Mouse (Mus musculus): ENCODE results near the gene Endod1.

GRCm38 (mm10) chr9:14385665-14386064, 4.4 kb upstream of the Endod1 start:
- TF ChIP-seq CEBPB (IDR thresholded peaks at IDR 0.05; ENCODE audit: insufficient read depth, poor library complexity, severe bottlenecking) (no peak), POLR2A (IDR thresholded peaks at IDR 0.05; ENCODE audit: insufficient read length, low read depth) (no peak), E2F4 (IDR thresholded peaks at IDR 0.05; ENCODE audit: insufficient read depth) (no peak), MYOG (IDR thresholded peaks at IDR 0.05; ENCODE audit: control insufficient read depth in 1 of 3, insufficient read depth in 1 of 3, insufficient read length in 2 of 3, low read depth in 2 of 3) (no peak), MAX (IDR thresholded peaks at IDR 0.05; ENCODE audit: low read depth) (no peak), POLR2AphosphoS2 (IDR thresholded peaks at IDR 0.05; ENCODE audit: insufficient read length, low read depth) (no peak), USF1 (IDR thresholded peaks at IDR 0.05; ENCODE audit: low read depth) (no peak), SRF (IDR thresholded peaks at IDR 0.05; ENCODE audit: control insufficient read depth, insufficient read length, low read depth) (no peak), TCF12 (IDR thresholded peaks at IDR 0.05; ENCODE audit: insufficient read depth, poor library complexity, severe bottlenecking) (no peak), TCF3 (IDR thresholded peaks at IDR 0.05; ENCODE audit: insufficient read length, low read depth) (no peak), REST (IDR thresholded peaks at IDR 0.05; ENCODE audit: insufficient read depth, insufficient read length) (no peak)
